Mouse (Mus musculus) CH12.LX (cell line): ENCODE results near the gene Vps26b. TPM values are rescaled to one million over a fixed set of nuclear protein-coding genes. Genes with fewer than 3 reads are reported as not detected.

Experiments
- DNase-seq: peaks from one replicate; pipeline ENCODE4 v3.0.0-alpha.2; 2013; ENCODE audit errors: extremely low read depth
- H3K27ac ChIP-seq: 2 replicates; pipeline ENCODE4 v1.5.1; 2012; ENCODE audit warnings: low read depth, mild to moderate bottlenecking, control low read depth, moderate library complexity; ENCODE audit not compliant: insufficient read depth
- H3K27me3 ChIP-seq: replicated peaks from 2 replicates; pipeline ENCODE3; 2012; ENCODE audit warnings: inconsistent platforms
- H3K36me3 ChIP-seq, 2 experiments: replicated peaks in 1 of 2; 2 replicates each; pipeline versions ENCODE3 to v1.6.1; 2012; ENCODE audit warnings: inconsistent platforms in 1 of 2, low read length in 1 of 2, mild to moderate bottlenecking in 1 of 2, mixed read lengths in 1 of 2, moderate library complexity in 1 of 2; ENCODE audit not compliant: control insufficient read depth in 1 of 2, insufficient read depth in 1 of 2
- H3K4me1 ChIP-seq, 2 experiments: 2 replicates each; pipeline ENCODE4 v1.6.1; 2012; ENCODE audit warnings: inconsistent platforms in 1 of 2, moderate library complexity in 1 of 2; ENCODE audit not compliant: insufficient read depth in 2 of 2, control insufficient read depth in 1 of 2
- H3K4me2 ChIP-seq: 2 replicates; pipeline ENCODE4 v1.6.1; 2012; ENCODE audit warnings: low read depth, mild to moderate bottlenecking, control low read depth; ENCODE audit not compliant: poor library complexity, insufficient read depth, severe bottlenecking
- H3K4me3 ChIP-seq, 3 experiments: fragments of 150-350 bp in 1 of 3; sonication (generic) in 1 of 3; replicated peaks in 1 of 3; 2 replicates each; pipeline versions ENCODE3 to v1.5.1; 2011 to 2012; ENCODE audit warnings: low read depth in 2 of 3, low read length in 2 of 3, mild to moderate bottlenecking in 2 of 3, moderate library complexity in 2 of 3, control low read depth in 1 of 3, improper control_type of control experiment in 1 of 3, inconsistent platforms in 1 of 3, mixed read lengths in 1 of 3; ENCODE audit not compliant: poor library complexity in 1 of 3
- H3K79me2 ChIP-seq: replicated peaks from 2 replicates; pipeline ENCODE4 v1.6.1; 2012; ENCODE audit warnings: mild to moderate bottlenecking, moderate library complexity; ENCODE audit not compliant: control insufficient read depth, poor library complexity, insufficient read depth, severe bottlenecking; ENCODE audit errors: extremely low read depth
- H3K9ac ChIP-seq: 2 replicates; pipeline ENCODE4 v1.6.1; 2012; ENCODE audit warnings: low read depth, mild to moderate bottlenecking, control low read depth, moderate library complexity; ENCODE audit not compliant: insufficient read depth
- H3K9me3 ChIP-seq: replicated peaks from 2 replicates; pipeline ENCODE3; 2012; ENCODE audit warnings: low read length, inconsistent platforms, mixed read lengths
- BHLHE40 ChIP-seq: IDR thresholded peaks from 2 replicates; pipeline ENCODE4 v1.6.1; 2011; ENCODE audit warnings: mild to moderate bottlenecking, low read depth, low read length, improper control_type of control experiment
- CHD1 ChIP-seq: IDR thresholded peaks from 2 replicates; pipeline ENCODE4 v1.6.1; 2012; ENCODE audit warnings: low read depth, low read length, improper control_type of control experiment, inconsistent platforms
- CHD2 ChIP-seq: IDR thresholded peaks from 2 replicates; pipeline ENCODE4 v1.6.1; 2011; ENCODE audit warnings: low read length, improper control_type of control experiment
- CTCF ChIP-seq, 2 experiments: IDR thresholded peaks in 1 of 2; conservative IDR thresholded peaks in 1 of 2; 2 replicates each; pipeline ENCODE4 v1.5.1; 2011 to 2012; ENCODE audit warnings: low read depth in 2 of 2, low read length in 2 of 2, improper control_type of control experiment in 1 of 2, inconsistent platforms in 1 of 2, mild to moderate bottlenecking in 1 of 2, moderate library complexity in 1 of 2
- E2F4 ChIP-seq: IDR thresholded peaks from 2 replicates; pipeline ENCODE4 v1.6.1; 2011; ENCODE audit warnings: low read depth, low read length, improper control_type of control experiment; ENCODE audit not compliant: insufficient replicate concordance
- ELF1 ChIP-seq: IDR thresholded peaks from 2 replicates; pipeline ENCODE4 v1.6.1; 2014; ENCODE audit warnings: low read depth, mild to moderate bottlenecking, inconsistent platforms, low read length, improper control_type of control experiment
- EP300 ChIP-seq: IDR thresholded peaks from 2 replicates; pipeline ENCODE4 v1.6.1; 2011; ENCODE audit warnings: low read length, improper control_type of control experiment
- ETS1 ChIP-seq: conservative IDR thresholded peaks from 2 replicates; pipeline ENCODE4 v1.6.1; 2012; ENCODE audit warnings: low read depth, mild to moderate bottlenecking, inconsistent platforms, low read length, improper control_type of control experiment, moderate library complexity
- GABPA ChIP-seq: IDR thresholded peaks from 2 replicates; pipeline ENCODE4 v1.6.1; 2012; ENCODE audit warnings: low read depth, low read length, improper control_type of control experiment, inconsistent platforms; ENCODE audit not compliant: insufficient replicate concordance
- HCFC1 ChIP-seq: IDR thresholded peaks from 2 replicates; pipeline ENCODE4 v1.6.1; 2012; ENCODE audit warnings: low read depth, mild to moderate bottlenecking, inconsistent platforms, low read length, improper control_type of control experiment
- IRF4 ChIP-seq: IDR thresholded peaks from 2 replicates; pipeline ENCODE4 v1.6.1; 2014; ENCODE audit warnings: low read depth, mild to moderate bottlenecking, inconsistent platforms, low read length, improper control_type of control experiment
- JUN ChIP-seq: IDR thresholded peaks from 2 replicates; pipeline ENCODE4 v1.6.1; 2011; ENCODE audit warnings: low read depth, mild to moderate bottlenecking, low read length, improper control_type of control experiment, moderate library complexity; ENCODE audit not compliant: insufficient read depth
- JUND ChIP-seq: conservative IDR thresholded peaks from 2 replicates; pipeline ENCODE4 v1.6.1; 2011; ENCODE audit warnings: low read depth, low read length, improper control_type of control experiment
- KAT2A ChIP-seq: IDR thresholded peaks from 2 replicates; pipeline ENCODE4 v1.6.1; 2012; ENCODE audit warnings: low read length, improper control_type of control experiment, inconsistent platforms; ENCODE audit not compliant: insufficient replicate concordance
- MAFK ChIP-seq: IDR thresholded peaks from 2 replicates; pipeline ENCODE4 v1.6.1; 2011; ENCODE audit warnings: low read length, improper control_type of control experiment; ENCODE audit not compliant: insufficient replicate concordance
- MAX ChIP-seq: IDR thresholded peaks from 2 replicates; pipeline ENCODE4 v1.6.1; 2011; ENCODE audit warnings: low read length, improper control_type of control experiment
- MAZ ChIP-seq: IDR thresholded peaks from 2 replicates; pipeline ENCODE4 v1.6.1; 2012; ENCODE audit warnings: low read depth, mild to moderate bottlenecking, inconsistent platforms, low read length, improper control_type of control experiment, moderate library complexity
- MEF2A ChIP-seq: IDR thresholded peaks from 2 replicates; pipeline ENCODE4 v1.6.1; 2014; ENCODE audit warnings: low read depth, mild to moderate bottlenecking, inconsistent platforms, low read length, improper control_type of control experiment, borderline replicate concordance
- MXI1 ChIP-seq: IDR thresholded peaks from 2 replicates; pipeline ENCODE4 v1.6.1; 2011; ENCODE audit warnings: mild to moderate bottlenecking, low read depth, low read length, improper control_type of control experiment
- NELFE ChIP-seq: IDR thresholded peaks from 2 replicates; pipeline ENCODE4 v1.6.1; 2011; ENCODE audit warnings: low read depth, low read length, improper control_type of control experiment
- NRF1 ChIP-seq: IDR thresholded peaks from 2 replicates; pipeline ENCODE4 v1.6.1; 2014; ENCODE audit warnings: low read depth, mild to moderate bottlenecking, inconsistent platforms, low read length, improper control_type of control experiment, moderate library complexity
- PAX5 ChIP-seq: IDR thresholded peaks from 2 replicates; pipeline ENCODE4 v1.6.1; 2012; ENCODE audit warnings: low read length, inconsistent platforms, mixed read lengths
- POLR2A ChIP-seq: IDR thresholded peaks from 2 replicates; pipeline ENCODE4 v1.6.1; 2011; ENCODE audit warnings: low read depth, mild to moderate bottlenecking, improper control_type of control experiment, low read length
- POLR2AphosphoS2 ChIP-seq: IDR thresholded peaks from 2 replicates; pipeline ENCODE4 v1.6.1; 2011; ENCODE audit warnings: low read depth, low read length, improper control_type of control experiment
- RAD21 ChIP-seq: IDR thresholded peaks from 2 replicates; pipeline ENCODE4 v1.6.1; 2011; ENCODE audit warnings: low read depth, mild to moderate bottlenecking, low read length, improper control_type of control experiment, moderate library complexity
- RCOR1 ChIP-seq: conservative IDR thresholded peaks from 2 replicates; pipeline ENCODE4 v1.6.1; 2012; ENCODE audit warnings: low read depth, mild to moderate bottlenecking, inconsistent platforms, low read length, improper control_type of control experiment
- SIN3A ChIP-seq: IDR thresholded peaks from 2 replicates; pipeline ENCODE4 v1.6.1; 2012; ENCODE audit warnings: low read length, improper control_type of control experiment, inconsistent platforms
- SMC3 ChIP-seq: IDR thresholded peaks from 2 replicates; pipeline ENCODE4 v1.6.1; 2011; ENCODE audit warnings: low read depth, low read length, improper control_type of control experiment
- TBP ChIP-seq: conservative IDR thresholded peaks from 2 replicates; pipeline ENCODE4 v1.6.1; 2011; ENCODE audit warnings: low read depth, low read length, improper control_type of control experiment
- TCF12 ChIP-seq: IDR thresholded peaks from 2 replicates; pipeline ENCODE4 v1.6.1; 2014; ENCODE audit warnings: low read depth, mild to moderate bottlenecking, inconsistent platforms, low read length, improper control_type of control experiment
- UBTF ChIP-seq: IDR thresholded peaks from 2 replicates; pipeline ENCODE4 v1.6.1; 2012; ENCODE audit warnings: low read depth, mild to moderate bottlenecking, inconsistent platforms, low read length, improper control_type of control experiment, moderate library complexity
- USF1 ChIP-seq: IDR thresholded peaks from 2 replicates; pipeline ENCODE4 v1.6.1; 2014; ENCODE audit warnings: low read depth, mild to moderate bottlenecking, inconsistent platforms, low read length, improper control_type of control experiment
- USF2 ChIP-seq: conservative IDR thresholded peaks from 2 replicates; pipeline ENCODE4 v1.6.1; 2011; ENCODE audit warnings: low read depth, low read length, improper control_type of control experiment
- ZC3H11A ChIP-seq: IDR thresholded peaks from 2 replicates; pipeline ENCODE4 v1.6.1; 2012; ENCODE audit warnings: low read depth, mild to moderate bottlenecking, inconsistent platforms, low read length, improper control_type of control experiment
- ZKSCAN1 ChIP-seq: IDR thresholded peaks from 2 replicates; pipeline ENCODE4 v1.6.1; 2012; ENCODE audit warnings: low read depth, inconsistent platforms, low read length, improper control_type of control experiment, borderline replicate concordance
- ZMIZ1 ChIP-seq: IDR thresholded peaks from 2 replicates; pipeline ENCODE4 v1.6.1; 2012; ENCODE audit warnings: low read depth, mild to moderate bottlenecking, inconsistent platforms, low read length, improper control_type of control experiment
- ZNF384 ChIP-seq: IDR thresholded peaks from 2 replicates; pipeline ENCODE4 v1.6.1; 2012; ENCODE audit warnings: low read depth, low read length, improper control_type of control experiment, inconsistent platforms
- dilution Hi-C: fragments of 300-500 bp; cut with MboI; formaldehyde crosslinking; loops from 2 replicates; pipeline ENCODE4 v1.14.3; 2020; ENCODE audit warnings: low sequenced_read_pairs; ENCODE audit not compliant: extremely low pct_unique_long_range_greater_than_20kb, extremely low pct_ligation_motif_present
- in situ Hi-C: fragments of 300-500 bp; cut with MboI; formaldehyde crosslinking; loops from 3 replicates; pipeline ENCODE4 v1.14.3; 2019; ENCODE audit warnings: low sequenced_read_pairs, low pct_ligation_motif_present, low pct_unique_long_range_greater_than_20kb, mixed read lengths
- polyA plus RNA-seq: library from polyadenylated mRNA; unstranded; fragments of >175 nt; gene quantifications from 2 replicates; pipeline ENCODE4 v1.2.1, GENCODE M21; 2012; ENCODE audit warnings: low read depth; ENCODE audit not compliant: insufficient read length
- total RNA-seq, 2 experiments: library from RNA; depleted of rRNA; stranded (reverse); fragments of 300-350 nt in 1 of 2; fragments of >200 nt in 1 of 2; gene quantifications; 2 replicates each; pipeline ENCODE4 v1.2.3; 2012 to 2014

Vps26b gene
- total RNA-seq (2012; rRNA removed) (30.5 and 33.8 TPM in 2 replicates), total RNA-seq (2014; rRNA removed) (21.0 and 22.3 TPM in 2 replicates), polyA plus RNA-seq (16.6 and 17.7 TPM in 2 replicates)

- in situ Hi-C loops (no loop called here), dilution Hi-C loops (no loop called here)
- Histone ChIP-seq H3K27me3 (peaks cover 2% of the 10 kb centered on the region), H3K9me3 (no peaks in the 10 kb centered on the region), H3K4me3 (peak within 1 kb of the TSS; percentile 87 to 98 (median 88)), H3K36me3 (peaks cover 0 to 27% of the 10 kb centered on the region in 2 experiments), H3K4me2 (peak within 1 kb of the TSS; percentile 88), H3K9ac (peak within 1 kb of the TSS; percentile 91), H3K79me2 (peaks cover 48% of the 10 kb centered on the region), H3K4me1 (peaks cover 17 to 49% of the 10 kb centered on the region in 2 experiments), H3K27ac (peak within 1 kb of the TSS; percentile 68)
- peak; percentile 97 for DNase-seq
- peak; percentile 50; the same call in 1 of the 2 replicates for TF ChIP-seq TBP
- no peak for TF ChIP-seq ZC3H11A
- 0 out of 2 replicates have a peak, but pooled peaks have one; percentile 24 for TF ChIP-seq UBTF
- TF ChIP-seq ETS1: no peak
- no peak for TF ChIP-seq CTCF (conservative IDR thresholded peaks at IDR 0.05 in 1 of 2, IDR thresholded peaks at IDR 0.05 in 1 of 2; ENCODE audit: low read depth in 2 of 2, low read length in 2 of 2)
- TF ChIP-seq EP300: no peak
- peak; percentile 82 for TF ChIP-seq MAZ
- TF ChIP-seq USF1: no peak
- TF ChIP-seq SMC3: no peak
- 0 out of 2 replicates have a peak, but pooled peaks have one; percentile 0 for TF ChIP-seq IRF4
- TF ChIP-seq CHD2: peak; percentile 89
- no peak for TF ChIP-seq ZMIZ1
- no peak for TF ChIP-seq CHD1
- peak; percentile 82 for TF ChIP-seq ELF1
- no peak for TF ChIP-seq PAX5
- no peak; the same call in 1 of the 2 replicates for TF ChIP-seq TCF12
- TF ChIP-seq KAT2A: peak; percentile 72; the same call in 1 of the 2 replicates
- TF ChIP-seq MEF2A: no peak; the same call in 1 of the 2 replicates
- TF ChIP-seq E2F4: peak; percentile 83; the same call in 1 of the 2 replicates
- TF ChIP-seq USF2: no peak
- TF ChIP-seq MXI1: peak; percentile 87
- no peak for TF ChIP-seq POLR2AphosphoS2
- no peak for TF ChIP-seq RAD21
- TF ChIP-seq HCFC1: peak; percentile 67
- no peak for TF ChIP-seq MAFK
- no peak for TF ChIP-seq ZKSCAN1
- TF ChIP-seq NRF1: peak; percentile 88
- TF ChIP-seq BHLHE40: peak; percentile 39
- TF ChIP-seq JUND: no peak
- TF ChIP-seq MAX: peak; percentile 56; the same call in 1 of the 2 replicates
- TF ChIP-seq RCOR1: no peak
- no peak for TF ChIP-seq GABPA
- TF ChIP-seq ZNF384: no peak
- TF ChIP-seq JUN: no peak
- TF ChIP-seq SIN3A: peak; percentile 96
- TF ChIP-seq NELFE: peak; percentile 72
- peak; percentile 40 for TF ChIP-seq POLR2A
Measured at GRCm38 (mm10) chr9:27029828-27030762, at the start of gene Vps26b, which contains the start of gene Ncapd3. Vps26b (minus strand) TSS chr9:27030065. Ncapd3 (plus strand) TSS chr9:27030175.
